Mouse (Mus musculus): ENCODE measurements around the gene Lgals8.
"Not testable (repeated sequence)": the region's sequence is repeated elsewhere in the genome, so short reads cannot be mapped to it uniquely, and the experiment has no call there.

Gene Lgals8

GRCm38 (mm10) chr13:12464844-12465243 is at the start of gene Lgals8:
Lgals8 (minus strand) TSS chr13:12464944.
- no peak for DNase-seq (ENCODE audit: low read depth in 1 of 2, low spot score in 2 of 2)

DNA sequence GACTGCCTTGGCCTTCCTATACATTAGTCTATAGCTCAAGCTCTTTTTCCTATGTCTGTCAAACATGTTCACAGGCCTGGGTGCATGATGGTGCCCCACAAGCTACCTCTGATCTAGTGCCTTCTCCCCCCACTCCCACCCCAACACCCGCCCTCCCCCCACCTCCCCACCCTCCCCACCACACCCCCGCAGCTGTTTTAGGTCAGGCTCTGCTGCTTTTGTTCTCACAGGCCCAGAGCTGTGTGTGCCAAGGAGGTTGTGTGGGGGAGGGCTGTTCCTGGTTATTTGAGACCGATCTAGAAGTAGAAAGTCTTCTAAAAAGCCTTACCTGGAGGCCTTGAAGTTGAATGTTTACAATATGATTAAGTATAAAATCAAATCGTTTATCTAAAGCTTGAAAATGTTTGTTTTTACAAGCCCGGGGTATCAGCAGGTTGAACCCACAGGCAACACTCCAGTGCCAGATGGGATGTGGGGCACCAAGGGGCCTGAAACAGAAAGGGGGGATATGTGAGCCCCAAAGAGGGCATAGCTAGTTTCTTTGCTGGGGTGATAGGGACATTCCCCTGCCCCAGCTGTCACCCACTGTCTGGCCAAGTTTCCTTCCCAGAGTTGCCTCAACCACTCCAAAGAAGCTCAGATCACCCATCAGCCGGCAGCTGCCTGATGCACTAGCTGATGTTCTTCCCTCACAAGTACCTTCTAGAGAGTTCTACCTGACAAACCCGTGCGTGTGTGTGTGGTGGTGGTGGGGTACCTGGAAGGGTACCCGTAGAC is 46.6 kb upstream of the Lgals8 start:
- no peak for DNase-seq (ENCODE audit: low read depth in 1 of 2, low spot score in 2 of 2)

DNA sequence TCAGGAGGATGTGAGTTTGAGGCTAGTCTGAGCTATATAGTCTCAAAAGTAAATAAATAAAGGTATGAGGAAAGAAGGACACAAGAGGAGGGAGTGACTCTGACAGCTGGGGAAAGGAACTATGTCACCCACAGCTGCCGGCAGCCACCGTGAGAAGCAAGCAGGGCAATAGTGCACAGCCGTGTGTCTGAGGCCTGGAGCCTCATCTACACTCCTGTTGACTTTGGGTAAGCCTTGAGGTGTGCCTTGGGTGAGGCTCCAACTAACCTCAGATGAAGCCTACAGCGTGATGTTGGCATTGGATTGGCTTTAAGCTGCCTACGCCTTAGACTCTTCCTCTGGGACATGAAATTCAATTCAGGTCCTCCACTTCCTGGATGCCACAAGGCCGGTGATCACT is 45.3 kb upstream of the Lgals8 start:
- no peak for DNase-seq (ENCODE audit: low read depth in 1 of 2, low spot score in 2 of 2)

DNA sequence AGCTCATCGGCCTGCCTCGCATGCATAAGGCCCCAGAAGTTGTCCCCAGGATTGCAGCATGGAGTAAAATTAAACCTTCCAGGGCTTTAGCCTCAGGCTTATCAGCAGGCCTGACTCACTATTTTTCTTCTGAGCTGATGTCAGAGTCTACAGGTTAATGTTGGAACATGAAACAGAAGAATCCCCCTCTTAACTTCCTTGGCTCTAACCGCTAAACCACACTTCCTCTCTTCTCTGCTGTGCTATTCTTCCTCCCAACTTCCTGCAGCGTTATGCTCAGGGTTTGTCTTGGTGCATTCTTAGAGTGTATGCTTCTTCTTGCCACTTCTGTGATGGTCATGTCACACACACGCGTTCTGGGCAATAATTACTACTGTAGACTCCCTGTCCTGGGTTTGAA is 42.7 kb upstream of the Lgals8 start:
- no peak for DNase-seq (ENCODE audit: low read depth in 1 of 2, low spot score in 2 of 2)

DNA sequence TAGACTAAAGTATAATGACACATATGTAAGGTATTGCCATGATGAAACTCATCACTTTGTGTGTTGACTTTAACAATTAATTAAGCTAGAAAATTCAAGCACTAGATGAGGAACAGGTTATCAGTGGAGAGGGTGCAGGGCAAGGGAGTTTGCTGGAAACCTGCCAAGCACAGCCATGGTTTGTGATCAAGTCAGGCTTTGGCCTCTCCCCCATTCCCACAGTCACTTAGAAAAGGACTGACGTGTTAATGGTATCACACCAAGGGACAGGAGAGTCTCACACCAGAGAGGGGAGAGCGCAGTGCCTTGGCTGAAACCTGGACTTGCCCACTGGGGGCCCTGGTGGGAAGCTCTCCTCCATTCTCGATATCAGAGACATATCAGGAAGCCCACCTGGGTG is 40.6 kb upstream of the Lgals8 start:
- DNase-seq (ENCODE audit: low read depth in 1 of 2, low spot score in 2 of 2): no peak

- no peak for DNase-seq (ENCODE audit: low read depth in 1 of 2, low spot score in 2 of 2)
Observed at GRCm38 (mm10) chr13:12503238-12503751, 38.6 kb upstream of the Lgals8 start.

DNA sequence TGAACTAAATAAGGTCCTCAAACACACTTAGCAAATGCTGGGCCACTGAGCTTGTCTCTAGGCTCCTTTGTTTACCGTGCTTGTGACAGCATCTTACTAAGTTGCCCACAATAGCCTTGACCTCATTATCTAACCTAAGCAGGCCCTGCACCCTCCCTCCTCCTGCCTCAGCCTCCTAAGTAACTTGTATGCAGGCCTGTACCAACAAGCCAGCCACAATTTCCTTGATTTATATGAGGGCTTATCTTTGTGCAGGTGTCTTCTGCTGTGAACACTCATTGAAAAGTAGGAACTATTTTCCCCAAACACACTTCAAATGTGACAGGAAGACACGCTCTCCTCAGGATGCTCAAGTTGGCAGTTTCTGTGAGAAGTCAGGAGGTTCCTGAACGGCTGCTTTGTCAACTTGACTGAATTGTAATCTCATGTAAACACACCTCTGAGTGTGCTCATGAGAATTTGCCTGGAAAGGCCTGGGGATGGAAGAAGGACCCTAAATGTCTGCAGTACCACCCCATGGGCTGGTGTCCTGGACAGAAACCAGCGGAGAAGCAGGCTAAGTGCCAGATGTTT is 38.0 kb upstream of the Lgals8 start:
- DNase-seq (ENCODE audit: low read depth in 1 of 2, low spot score in 2 of 2): no peak

DNA sequence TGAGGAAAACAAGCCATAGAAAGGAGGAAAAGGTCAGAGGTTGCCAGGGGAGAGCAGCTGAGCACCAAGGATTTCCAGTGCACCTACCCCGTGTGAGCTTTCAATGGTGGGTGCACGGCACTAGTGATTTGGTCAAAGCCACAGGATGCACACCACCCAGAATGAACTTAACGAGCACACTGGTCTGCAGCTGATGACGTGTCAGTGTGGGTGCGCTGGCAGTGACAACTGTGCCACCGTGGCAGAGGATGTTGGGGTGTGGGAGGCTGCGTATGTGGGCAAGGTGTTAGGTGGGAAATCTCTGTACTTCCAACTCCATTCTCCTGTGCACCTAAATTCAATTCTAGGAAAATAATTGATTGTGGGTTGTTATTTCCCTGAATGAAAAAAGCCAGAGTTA is 34.4 kb upstream of the Lgals8 start:
- no peak for DNase-seq (ENCODE audit: low read depth in 1 of 2, low spot score in 2 of 2)

DNA sequence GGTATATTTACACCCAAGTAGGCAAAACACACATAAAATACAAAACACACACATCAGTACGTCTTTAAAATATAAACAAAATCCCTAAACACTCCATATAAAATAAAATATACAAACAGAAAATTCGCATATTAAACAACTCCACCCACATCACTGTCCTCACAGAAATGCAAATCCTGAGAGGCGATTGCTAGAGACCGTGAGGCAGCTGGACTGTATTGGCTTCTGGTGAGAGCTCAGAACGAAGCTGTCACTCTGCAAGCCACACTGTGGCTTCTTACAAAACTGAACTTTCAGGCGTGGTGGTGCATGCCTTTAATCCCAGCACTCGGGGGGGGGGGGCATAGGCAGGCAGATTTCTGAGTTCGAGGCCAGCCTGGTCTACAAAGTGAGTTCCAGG is 33.1 kb upstream of the Lgals8 start:
- DNase-seq (ENCODE audit: low read depth in 1 of 2, low spot score in 2 of 2): no peak

- DNase-seq (ENCODE audit: low read depth in 1 of 2, low spot score in 2 of 2): no peak
Observed at GRCm38 (mm10) chr13:12494750-12495149, 30.0 kb upstream of the Lgals8 start.

GRCm38 (mm10) chr13:12492515-12492914 is 27.8 kb upstream of the Lgals8 start:
- DNase-seq (ENCODE audit: low read depth in 1 of 2, low spot score in 2 of 2): no peak

DNA sequence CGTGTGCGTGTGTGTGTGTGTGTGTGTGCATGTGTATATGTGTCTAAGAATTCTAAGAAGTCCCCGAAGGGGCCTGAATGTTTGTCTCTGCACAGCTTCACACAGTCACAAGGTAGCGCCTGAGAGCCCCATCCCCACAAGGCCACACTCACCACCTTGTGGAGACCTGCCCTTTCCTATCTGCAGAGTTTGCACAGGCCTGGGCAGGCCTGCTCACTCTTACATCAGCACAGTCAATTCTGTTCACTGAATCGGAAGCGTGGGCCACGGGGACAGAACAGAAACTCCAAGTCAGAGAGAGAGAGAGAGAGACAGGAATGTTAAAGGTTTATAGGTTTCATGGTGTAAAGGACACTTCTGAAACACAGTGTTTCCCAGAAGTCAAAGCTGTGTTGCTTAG is 20.9 kb upstream of the Lgals8 start:
- no peak for DNase-seq (ENCODE audit: low read depth in 1 of 2, low spot score in 2 of 2)

DNA sequence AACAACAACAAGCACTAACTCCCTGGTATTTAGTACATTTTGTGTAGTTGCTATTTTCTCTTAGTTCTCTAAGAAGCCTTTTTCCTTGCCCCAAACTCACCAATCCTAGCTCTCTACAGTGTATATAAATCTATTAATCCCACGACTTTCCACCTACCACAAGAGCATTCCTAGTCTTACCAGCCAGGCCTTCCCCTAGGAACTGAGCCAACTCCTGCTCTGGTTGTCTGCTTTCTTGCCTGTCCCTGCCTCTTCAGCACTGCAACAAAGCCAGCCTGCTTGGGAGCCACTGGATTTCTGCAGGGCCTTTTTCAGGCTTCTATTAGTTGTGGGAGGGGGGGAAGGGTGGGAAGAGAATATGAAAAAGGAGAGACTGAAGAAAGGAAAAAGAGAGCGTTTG is 20.5 kb upstream of the Lgals8 start:
- no peak for DNase-seq (ENCODE audit: low read depth in 1 of 2, low spot score in 2 of 2)

- no peak for DNase-seq (ENCODE audit: low read depth in 1 of 2, low spot score in 2 of 2)
Observed at GRCm38 (mm10) chr13:12479802-12480201, 15.1 kb upstream of the Lgals8 start.

DNA sequence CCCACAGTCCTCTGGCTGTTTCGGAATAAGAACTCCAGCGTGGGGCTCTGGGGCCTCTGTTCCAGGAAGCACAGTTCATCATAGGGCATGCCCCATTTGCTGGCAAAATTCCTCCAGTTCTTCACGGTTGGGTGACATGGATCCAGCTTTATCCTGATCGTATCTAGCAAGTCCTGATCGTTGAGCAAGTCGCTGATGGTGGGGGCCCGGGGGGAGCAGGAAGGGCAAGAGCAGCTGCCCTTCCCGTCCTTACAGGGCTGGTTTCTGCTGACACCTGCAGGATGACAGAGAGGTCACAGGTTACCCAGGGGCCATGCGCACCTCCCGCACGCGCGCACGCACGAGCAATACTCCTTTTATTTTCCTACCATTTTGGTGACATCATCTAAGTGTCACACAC is 13.6 kb upstream of the Lgals8 start:
- DNase-seq (ENCODE audit: low read depth in 1 of 2, low spot score in 2 of 2): no peak

GRCm38 (mm10) chr13:12476886-12477285 is 12.1 kb upstream of the Lgals8 start:
- DNase-seq (ENCODE audit: low read depth in 1 of 2, low spot score in 2 of 2): no peak

DNA sequence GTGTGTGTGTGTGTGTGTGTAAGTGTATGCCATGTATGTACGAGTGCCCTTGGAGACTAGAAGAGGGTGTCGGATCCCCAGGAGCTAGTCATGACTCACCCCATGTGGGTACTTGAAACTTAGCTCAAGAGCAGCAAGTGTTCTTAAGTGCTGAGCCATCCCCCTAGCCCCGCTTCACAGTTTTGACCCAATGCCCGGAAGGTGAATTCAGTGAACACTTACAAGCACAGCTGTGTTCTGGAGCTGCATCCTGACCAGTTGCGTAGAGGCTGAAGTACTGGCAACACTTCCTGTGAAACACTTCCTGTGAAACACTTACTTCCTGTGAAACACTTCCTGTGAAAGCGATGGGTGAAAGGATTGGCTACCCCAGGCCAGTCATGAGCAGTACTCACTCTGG is 10.5 kb upstream of the Lgals8 start:
- no peak for DNase-seq (ENCODE audit: low read depth in 1 of 2, low spot score in 2 of 2)

DNA sequence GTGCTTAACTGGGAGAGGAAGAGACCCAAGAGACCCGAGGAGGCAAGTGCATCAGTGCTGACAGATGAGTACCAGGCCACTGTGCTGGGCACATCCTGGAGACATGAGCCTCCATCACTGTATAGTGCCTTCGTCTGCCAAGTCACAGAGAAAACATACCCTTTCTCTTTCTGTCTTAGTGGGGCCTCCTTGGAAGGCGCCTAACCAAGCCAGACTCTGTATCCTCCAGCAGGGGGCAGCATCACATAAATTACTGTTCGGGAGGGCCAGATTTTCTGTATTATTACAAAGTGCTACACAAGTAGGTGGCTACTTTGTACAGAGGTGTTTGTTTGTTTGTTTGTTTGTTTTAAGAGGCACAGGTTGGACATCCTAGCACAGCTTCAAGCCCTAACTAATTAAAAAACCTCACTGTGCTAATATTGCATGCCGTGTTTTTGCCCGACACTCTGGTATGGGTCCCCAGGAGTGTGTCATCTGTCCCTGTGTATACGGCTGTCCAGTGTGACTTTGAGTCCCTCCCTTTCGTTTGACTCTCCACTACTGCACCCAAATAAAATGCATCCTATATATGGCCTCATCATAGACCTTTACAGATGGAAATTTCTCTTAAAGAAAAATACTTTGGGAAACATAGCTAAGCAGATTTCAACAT is 9.1 kb upstream of the Lgals8 start:
- DNase-seq (ENCODE audit: low read depth in 1 of 2, low spot score in 2 of 2): peak in 1 of 2 experiments; percentile 57

GRCm38 (mm10) chr13:12468488-12468887 is 3.7 kb upstream of the Lgals8 start:
- peak in 1 of 2 experiments; percentile 14 for DNase-seq (ENCODE audit: low read depth in 1 of 2, low spot score in 2 of 2)

DNA sequence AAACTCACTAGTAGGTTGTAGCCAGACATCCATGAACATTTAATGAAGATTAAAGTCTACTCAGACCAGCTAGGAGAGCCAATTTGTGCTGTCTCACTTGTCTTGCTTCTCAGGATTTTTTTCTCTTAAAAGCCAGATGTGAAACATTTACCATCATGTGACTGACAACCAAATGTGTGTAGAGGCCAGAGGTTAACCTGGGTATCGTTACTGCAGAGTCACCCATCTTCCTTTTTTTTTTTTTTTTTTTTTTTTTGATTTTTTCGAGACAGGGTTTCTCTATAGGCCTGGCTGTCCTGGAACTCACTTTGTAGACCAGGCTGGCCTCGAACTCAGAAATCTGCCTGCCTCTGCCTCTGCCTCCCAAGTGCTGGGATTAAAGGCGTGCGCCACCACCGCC is 585 bp downstream of the Lgals8 start:
- not testable (repeated sequence) for DNase-seq (ENCODE audit: low read depth in 1 of 2, low spot score in 2 of 2)

GRCm38 (mm10) chr13:12462623-12463022 is 2.1 kb downstream of the Lgals8 start:
- no peak for DNase-seq (ENCODE audit: low read depth in 1 of 2, low spot score in 2 of 2)

- DNase-seq (ENCODE audit: low read depth in 1 of 2, low spot score in 2 of 2): no peak
Observed at GRCm38 (mm10) chr13:12461730-12462119, 3.0 kb downstream of the Lgals8 start.

All from monocyte, adult 2 months (primary cell).